Mouse (Mus musculus): ENCODE data around the gene Prf1. TPM values are rescaled to one million over a fixed set of nuclear protein-coding genes. Genes with fewer than 3 reads are reported as not detected.

Prf1 gene
- total RNA-seq, 2 experiments from 2014 or later: not detected

DNA sequence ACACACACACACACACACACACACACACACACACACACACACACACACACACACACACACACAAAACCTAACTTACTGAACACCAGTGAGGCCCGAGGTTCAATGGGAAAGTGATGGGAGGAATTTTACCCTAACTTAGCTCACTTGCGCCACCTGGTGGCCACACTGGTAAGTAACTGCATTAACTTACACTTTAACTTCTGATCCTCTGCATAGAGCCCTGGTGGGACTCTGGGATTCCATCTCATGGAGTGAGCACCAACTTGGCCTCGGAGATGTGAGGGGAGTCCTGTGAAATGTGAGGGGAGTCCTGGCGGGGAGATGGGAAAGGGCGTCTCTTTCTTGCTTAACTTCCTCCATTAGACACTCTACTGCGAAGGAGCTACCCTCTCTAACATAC, 38.5 kb downstream of the Prf1 start:
- intact Hi-C loops (cut with DNase I): loop anchor here (1.0 kb wide), 1 partner anchor 137 kb away; no protein-coding TSS in a partner anchor
- DNase-seq: peak; percentile 71 to 79

DNA sequence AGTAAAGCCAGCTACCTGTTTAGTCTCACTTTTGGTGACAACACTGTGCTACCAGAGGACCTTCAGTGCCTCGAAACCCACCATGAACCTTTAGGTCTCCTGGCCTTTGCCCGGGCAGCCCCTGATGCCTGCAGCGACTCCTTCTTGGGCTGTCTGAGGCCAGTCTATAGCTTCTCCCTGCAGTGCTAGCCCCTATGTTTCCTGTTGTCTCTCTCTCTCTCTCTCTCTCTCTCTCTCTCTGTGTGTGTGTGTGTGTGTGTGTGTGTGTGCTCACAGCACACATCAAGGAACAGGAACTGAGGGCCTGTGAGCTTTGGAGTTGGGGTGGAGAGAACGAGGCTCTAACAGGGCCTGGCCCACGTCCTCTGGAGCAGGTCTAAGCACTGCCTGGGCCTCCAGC, 39.0 kb downstream of the Prf1 start:
- intact Hi-C loops (cut with DNase I): loop anchor here (1.0 kb wide), 1 partner anchor 137 kb away; no protein-coding TSS in a partner anchor
- DNase-seq: no peak

GRCm38 (mm10) chr10:61337665-61338064, 40.0 kb downstream of the Prf1 start:
- no peak for DNase-seq
- intact Hi-C loops (cut with DNase I): no loop called here

DNA sequence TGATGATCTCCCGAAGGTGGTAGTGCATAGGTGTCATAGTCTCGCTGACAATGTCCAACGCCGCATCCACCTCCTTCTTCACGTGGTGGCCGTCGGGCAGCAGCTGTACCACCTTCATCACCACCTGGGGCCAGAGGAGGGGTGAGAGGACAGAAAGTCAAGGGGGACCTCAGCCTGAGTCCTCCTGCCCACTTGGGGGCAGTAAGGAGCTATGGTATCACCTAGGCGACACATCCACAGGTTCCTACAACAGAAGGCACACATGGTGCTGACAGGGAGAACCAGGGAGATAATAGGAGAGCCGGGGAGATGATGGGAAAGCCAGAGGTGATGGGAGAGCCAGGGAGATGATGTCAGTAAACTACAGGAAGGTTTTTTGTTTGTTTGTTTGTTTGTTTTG, 41.6 kb downstream of the Prf1 start:
- intact Hi-C loops (cut with DNase I): no loop called here
- DNase-seq: no peak

- no peak for DNase-seq
- intact Hi-C loops (cut with DNase I): no loop called here
These were observed 42.6 kb downstream of the Prf1 start for GRCm38 (mm10) chr10:61340247-61340646.

DNA sequence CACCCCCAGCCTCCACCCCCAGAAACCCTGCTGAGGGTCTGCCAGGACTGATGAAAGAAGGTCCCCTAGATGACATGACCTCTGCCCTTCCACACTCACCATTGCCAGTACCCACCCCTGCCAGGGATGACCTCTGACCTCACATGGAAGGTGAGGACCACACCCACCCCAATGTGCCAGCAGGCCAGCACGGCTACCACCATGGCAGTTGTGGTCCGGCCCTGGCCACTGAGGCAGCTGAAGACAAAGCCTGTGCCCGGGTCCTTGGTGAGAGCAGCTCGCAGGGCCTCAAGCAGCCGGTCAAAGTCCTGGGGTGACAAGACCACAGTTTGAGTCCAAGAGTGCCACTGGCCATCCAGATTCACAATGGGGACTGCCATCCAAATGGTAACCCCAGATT, 43.4 kb downstream of the Prf1 start:
- DNase-seq: no peak
- intact Hi-C loops (cut with DNase I): no loop called here

DNA sequence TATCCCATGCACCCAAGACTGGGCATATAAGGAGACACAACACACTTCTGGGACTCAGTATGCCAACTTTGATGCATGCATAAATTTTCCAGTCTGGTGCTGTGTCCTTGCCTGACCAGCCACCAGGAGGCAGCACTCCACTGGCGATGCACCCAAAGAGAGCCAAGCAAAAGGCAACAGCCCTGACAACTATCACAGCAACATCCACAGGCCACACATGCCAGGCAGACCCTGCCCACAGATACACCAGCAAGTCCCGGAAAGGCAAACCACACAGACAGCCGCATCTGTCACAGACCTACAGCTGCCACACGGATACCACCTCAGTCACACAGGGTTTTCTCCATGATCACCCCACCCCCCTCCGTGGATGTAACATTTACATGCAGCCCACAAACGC, 43.9 kb downstream of the Prf1 start:
- DNase-seq: peak; percentile 64 to 73
- intact Hi-C loops (cut with DNase I): no loop called here

DNA sequence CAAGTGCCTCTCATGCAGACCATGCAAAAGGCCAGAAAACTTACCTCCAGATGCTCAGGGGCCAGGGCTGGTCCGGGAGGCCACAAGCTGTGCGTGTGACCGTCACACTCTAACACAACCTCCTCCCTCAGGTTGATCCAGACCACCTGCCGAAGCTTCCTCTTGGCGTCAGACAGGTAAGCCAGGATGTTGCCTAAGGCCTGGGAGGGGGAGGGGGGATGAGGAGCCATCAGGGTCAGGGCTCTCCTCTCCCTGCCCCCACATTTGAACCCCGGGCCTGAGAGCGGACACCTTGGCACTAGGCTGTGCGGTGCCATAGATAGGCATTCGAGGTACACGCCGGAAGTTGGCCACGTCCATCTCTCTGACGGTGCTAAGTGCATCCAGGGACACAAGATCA, 45.1 kb downstream of the Prf1 start:
- intact Hi-C loops (cut with DNase I): loop anchor here (1.0 kb wide), 1 partner anchor 57 kb away; no protein-coding TSS in a partner anchor
- DNase-seq: no peak

GRCm38 (mm10) chr10:61343950-61344349, 46.3 kb downstream of the Prf1 start:
- peak; percentile 54 to 58 for DNase-seq
- intact Hi-C loops (cut with DNase I): loop anchor here (1.0 kb wide), 1 partner anchor 55 kb away; no protein-coding TSS in a partner anchor

GRCm38 (mm10) chr10:61345179-61345578, 47.5 kb downstream of the Prf1 start:
- intact Hi-C loops (cut with DNase I): no loop called here
- no peak for DNase-seq

GRCm38 (mm10) chr10:61346374-61346773, 48.7 kb downstream of the Prf1 start:
- intact Hi-C loops (cut with DNase I): no loop called here
- DNase-seq: no peak

- no peak for DNase-seq
- intact Hi-C loops (cut with DNase I): no loop called here
These were observed 53.6 kb downstream of the Prf1 start for GRCm38 (mm10) chr10:61351216-61351615.

Other genes starting within 250 kb of the Prf1 start
- gene Pcbd1, start 208.5 kb upstream of the Prf1 start, total RNA-seq (2021): under 1 TPM; 0.79 to 0.82 TPM
- 1 to 10 TPM; 5.7 to 6.7 TPM for gene Sgpl1, start 150.1 kb upstream of the Prf1 start, total RNA-seq (2021)
- gene Tbata, start 125.9 kb upstream of the Prf1 start, total RNA-seq (2021): 1 to 10 TPM in 1 of 2 experiments, not detected in 1; 1.7 TPM
- 1 to 10 TPM; 1.1 TPM for gene Adamts14, start 24.4 kb upstream of the Prf1 start, total RNA-seq (2021)
- 1 to 10 TPM; 4.4 to 4.5 TPM for gene Pald1, start 85.7 kb downstream of the Prf1 start, total RNA-seq (2021)
- gene Nodal, start 120.1 kb downstream of the Prf1 start, total RNA-seq (2021): under 1 TPM in 1 of 2 experiments, not detected in 1; 0.12 TPM
- 100 to 1,000 TPM; 115 to 116 TPM for gene Eif4ebp2, start 154.8 kb downstream of the Prf1 start, total RNA-seq (2021)
- 100 to 1,000 TPM; 131 to 150 TPM for gene Lrrc20, start 178.0 kb downstream of the Prf1 start, total RNA-seq (2021)